Mouse (Mus musculus) thymus, adult 2 months (tissue): ENCODE results near the gene Taf3.

Experiments used
- CTCF ChIP-seq: fragments of 200-500 bp; IDR thresholded peaks from 2 replicates; pipeline ENCODE4 v1.5.1; 2012; ENCODE audit warnings: mild to moderate bottlenecking, control low read depth, low read length, moderate library complexity, borderline replicate concordance; ENCODE audit not compliant: control insufficient read depth, poor library complexity, insufficient read depth; ENCODE audit errors: extremely low read depth
- POLR2A ChIP-seq: fragments of 200-500 bp; IDR thresholded peaks from 2 replicates; pipeline ENCODE4 v1.6.1; 2012; ENCODE audit warnings: mild to moderate bottlenecking, low read length, control low read depth, moderate library complexity; ENCODE audit not compliant: control insufficient read depth, poor library complexity, insufficient read depth; ENCODE audit errors: extremely low read depth

- no peak for TF ChIP-seq CTCF
- no peak for TF ChIP-seq POLR2A
Measured at GRCm38 (mm10) chr2:9970579-9970978, 77.8 kb downstream of the Taf3 start.
